Mouse (Mus musculus): Measurements from ENCODE around the gene Tmcc3. TPM values are rescaled to one million over a fixed set of nuclear protein-coding genes. Genes with fewer than 3 reads are reported as not detected.
A peak's percentile ranks its signal among the peaks of the same experiment; 100 is the strongest.

The Tmcc3 gene
- polyA plus RNA-seq (2012; ENCODE audit: insufficient read depth, insufficient read length, low replicate concordance, missing spikeins): not detected in 2 replicates

GRCm38 (mm10) chr10:94311511-94312006 lies at the start of gene Tmcc3:
Gene Tmcc3 (plus strand): TSS chr10:94311949.
- H3K4me3 ChIP-seq (ENCODE audit: insufficient read depth, low read depth, low read length): peak within 1 kb of the TSS; percentile 37
- H3K4me1 ChIP-seq (ENCODE audit: control insufficient read depth, insufficient read depth, low read length): peaks cover 12% of the 10 kb centered on the region
- no peak within 1 kb of the TSS for H3K27ac ChIP-seq (ENCODE audit: insufficient read depth, low read depth, low read length)
- TF ChIP-seq CTCF (IDR thresholded peaks at IDR 0.05; ENCODE audit: insufficient read depth, low read depth, low read length) (no peak), POLR2A (IDR thresholded peaks at IDR 0.05; ENCODE audit: insufficient read depth, low read depth, low read length) (no peak)
- WGBS: 6% methylated on average over 19 of the region's 19 CpGs

- TF ChIP-seq POLR2A (IDR thresholded peaks at IDR 0.05; ENCODE audit: insufficient read depth, low read depth, low read length): no peak
- TF ChIP-seq CTCF (IDR thresholded peaks at IDR 0.05; ENCODE audit: insufficient read depth, low read depth, low read length): no peak
- 93% methylated on average over 13 of the region's 13 CpGs for WGBS
Observed at GRCm38 (mm10) chr10:94262646-94263045, 49.1 kb upstream of the Tmcc3 start.

GRCm38 (mm10) chr10:94263211-94263610 lies 48.5 kb upstream of the Tmcc3 start:
- Histone ChIP-seq H3K4me1 (ENCODE audit: control insufficient read depth, insufficient read depth, low read length) (no peaks in the 10 kb centered on the region), H3K27ac (ENCODE audit: insufficient read depth, low read depth, low read length) (no peak overlapping the region), H3K4me3 (ENCODE audit: insufficient read depth, low read depth, low read length) (no peak overlapping the region)
- no peak for TF ChIP-seq CTCF (IDR thresholded peaks at IDR 0.05; ENCODE audit: insufficient read depth, low read depth, low read length)
- TF ChIP-seq POLR2A (IDR thresholded peaks at IDR 0.05; ENCODE audit: insufficient read depth, low read depth, low read length): no peak
- WGBS: 93% methylated on average over 3 of the region's 3 CpGs

More at GRCm38 (mm10) chr10:94262646-94263045, 49.1 kb upstream of the Tmcc3 start:
- no peak overlapping the region for H3K27ac ChIP-seq (ENCODE audit: insufficient read depth, low read depth, low read length)
- no peak overlapping the region for H3K4me3 ChIP-seq (ENCODE audit: insufficient read depth, low read depth, low read length)
- H3K4me1 ChIP-seq (ENCODE audit: control insufficient read depth, insufficient read depth, low read length): no peaks in the 10 kb centered on the region

GRCm38 (mm10) chr10:94265656-94266542 lies 45.9 kb upstream of the Tmcc3 start:
- H3K4me1 ChIP-seq (ENCODE audit: control insufficient read depth, insufficient read depth, low read length): no peaks in the 10 kb centered on the region
- TF ChIP-seq POLR2A (IDR thresholded peaks at IDR 0.05; ENCODE audit: insufficient read depth, low read depth, low read length): no peak
- TF ChIP-seq CTCF (IDR thresholded peaks at IDR 0.05; ENCODE audit: insufficient read depth, low read depth, low read length): no peak
- H3K4me3 ChIP-seq (ENCODE audit: insufficient read depth, low read depth, low read length): no peak overlapping the region
- 79% methylated on average over 17 of the region's 17 CpGs for WGBS
- H3K27ac ChIP-seq (ENCODE audit: insufficient read depth, low read depth, low read length): no peak overlapping the region

GRCm38 (mm10) chr10:94275321-94275720 lies 36.4 kb upstream of the Tmcc3 start:
- TF ChIP-seq CTCF (IDR thresholded peaks at IDR 0.05; ENCODE audit: insufficient read depth, low read depth, low read length) (no peak), POLR2A (IDR thresholded peaks at IDR 0.05; ENCODE audit: insufficient read depth, low read depth, low read length) (no peak)
- H3K4me3 ChIP-seq (ENCODE audit: insufficient read depth, low read depth, low read length): no peak overlapping the region
- WGBS: 61% methylated on average over 3 of the region's 3 CpGs

GRCm38 (mm10) chr10:94276511-94276910 lies 35.2 kb upstream of the Tmcc3 start:
- Histone ChIP-seq H3K27ac (ENCODE audit: insufficient read depth, low read depth, low read length) (no peak overlapping the region), H3K4me3 (ENCODE audit: insufficient read depth, low read depth, low read length) (no peak overlapping the region), H3K4me1 (ENCODE audit: control insufficient read depth, insufficient read depth, low read length) (no peaks in the 10 kb centered on the region)
- 73% methylated on average over 2 of the region's 2 CpGs for WGBS
- TF ChIP-seq POLR2A (IDR thresholded peaks at IDR 0.05; ENCODE audit: insufficient read depth, low read depth, low read length) (no peak), CTCF (IDR thresholded peaks at IDR 0.05; ENCODE audit: insufficient read depth, low read depth, low read length) (no peak)

More at GRCm38 (mm10) chr10:94275321-94275720, 36.4 kb upstream of the Tmcc3 start:
- Histone ChIP-seq H3K27ac (ENCODE audit: insufficient read depth, low read depth, low read length) (no peak overlapping the region), H3K4me1 (ENCODE audit: control insufficient read depth, insufficient read depth, low read length) (no peaks in the 10 kb centered on the region)

GRCm38 (mm10) chr10:94282179-94282578 lies 29.6 kb upstream of the Tmcc3 start:
- TF ChIP-seq CTCF (IDR thresholded peaks at IDR 0.05; ENCODE audit: insufficient read depth, low read depth, low read length) (no peak), POLR2A (IDR thresholded peaks at IDR 0.05; ENCODE audit: insufficient read depth, low read depth, low read length) (no peak)
- Histone ChIP-seq H3K27ac (ENCODE audit: insufficient read depth, low read depth, low read length) (no peak overlapping the region), H3K4me1 (ENCODE audit: control insufficient read depth, insufficient read depth, low read length) (no peaks in the 10 kb centered on the region), H3K4me3 (ENCODE audit: insufficient read depth, low read depth, low read length) (no peak overlapping the region)
- 49% methylated on average over 8 of the region's 8 CpGs for WGBS

GRCm38 (mm10) chr10:94282797-94283196 lies 29.0 kb upstream of the Tmcc3 start:
- Histone ChIP-seq H3K27ac (ENCODE audit: insufficient read depth, low read depth, low read length) (no peak overlapping the region), H3K4me3 (ENCODE audit: insufficient read depth, low read depth, low read length) (no peak overlapping the region), H3K4me1 (ENCODE audit: control insufficient read depth, insufficient read depth, low read length) (no peaks in the 10 kb centered on the region)
- TF ChIP-seq CTCF (IDR thresholded peaks at IDR 0.05; ENCODE audit: insufficient read depth, low read depth, low read length): no peak
- TF ChIP-seq POLR2A (IDR thresholded peaks at IDR 0.05; ENCODE audit: insufficient read depth, low read depth, low read length): no peak
- WGBS: 78% methylated on average over 7 of the region's 7 CpGs

- H3K4me1 ChIP-seq (ENCODE audit: control insufficient read depth, insufficient read depth, low read length): no peaks in the 10 kb centered on the region
- no peak overlapping the region for H3K4me3 ChIP-seq (ENCODE audit: insufficient read depth, low read depth, low read length)
- WGBS: 89% methylated on average over 5 of the region's 5 CpGs
- no peak overlapping the region for H3K27ac ChIP-seq (ENCODE audit: insufficient read depth, low read depth, low read length)
- TF ChIP-seq CTCF (IDR thresholded peaks at IDR 0.05; ENCODE audit: insufficient read depth, low read depth, low read length) (no peak), POLR2A (IDR thresholded peaks at IDR 0.05; ENCODE audit: insufficient read depth, low read depth, low read length) (no peak)
Observed at GRCm38 (mm10) chr10:94294437-94294836, 17.3 kb upstream of the Tmcc3 start.
